Mouse (Mus musculus) myocyte (in vitro differentiated cells): ENCODE measurements around the gene Fgf4.

Source experiments
- POLR2A ChIP-seq: IDR thresholded peaks from one replicate; pipeline ENCODE4 v1.6.1; 2011; ENCODE audit warnings: low read depth, mild to moderate bottlenecking, control low read depth, moderate library complexity; ENCODE audit not compliant: insufficient read length
- USF1 ChIP-seq: IDR thresholded peaks from one replicate; pipeline ENCODE4 v1.6.1; 2011; ENCODE audit warnings: low read depth, mild to moderate bottlenecking, control low read depth, moderate library complexity

DNA sequence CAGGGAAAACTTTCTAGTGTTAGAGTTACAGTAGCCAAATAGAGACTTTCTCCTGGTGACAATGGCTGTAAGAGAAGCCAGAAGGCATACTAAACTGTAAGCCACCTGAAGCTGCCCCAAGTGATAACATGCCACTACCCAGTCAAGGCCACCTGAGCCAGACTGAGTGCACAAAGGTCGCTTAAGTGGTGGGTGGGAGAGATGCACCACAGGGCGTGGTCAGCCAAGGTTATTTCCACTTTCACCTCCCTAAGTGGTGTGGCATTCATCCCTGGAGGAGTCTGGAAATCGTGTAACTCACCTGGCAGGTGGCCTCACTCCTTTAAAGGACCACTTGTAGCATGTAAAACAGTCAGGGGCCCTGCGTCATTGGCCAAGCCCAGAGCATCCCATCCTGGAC is 20.0 kb downstream of the Fgf4 start:
- TF ChIP-seq USF1, result no peak
- no peak for TF ChIP-seq POLR2A
